Mouse (Mus musculus): ENCODE data around the gene Uxs1. TPM values are rescaled to one million over a fixed set of nuclear protein-coding genes. Genes with fewer than 3 reads are reported as not detected.

The Uxs1 gene
- polyA plus RNA-seq, 1 experiment from 2014 or later = 18.0 TPM

- ATAC-seq = no peak
- Histone ChIP-seq H3K27ac (ENCODE audit: low read depth, low read length) (no peak overlapping the region), H3K9ac (ENCODE audit: low read depth, low read length) (no peak overlapping the region), H3K9me3 (ENCODE audit: control insufficient read depth, low read length) (no peaks in the 10 kb centered on the region), H3K27me3 (replicated peaks; ENCODE audit: control insufficient read depth, insufficient read depth, low read length) (no peaks in the 10 kb centered on the region), H3K4me1 (ENCODE audit: control insufficient read depth, insufficient read depth, low read depth, low read length) (no peaks in the 10 kb centered on the region), H3K4me3 (ENCODE audit: low read length) (no peak overlapping the region), H3K36me3 (ENCODE audit: control insufficient read depth, insufficient read depth, low read length) (no peaks in the 10 kb centered on the region), H3K4me2 (ENCODE audit: low read length) (no peak overlapping the region)
- 90% methylated on average over 1 of the region's 1 CpGs for WGBS
Measured at GRCm38 (mm10) chr1:43837236-43837635, 9.6 kb upstream of the Uxs1 start.

GRCm38 (mm10) chr1:43830096-43830495, 2.5 kb upstream of the Uxs1 start:
- Histone ChIP-seq H3K27me3 (replicated peaks; ENCODE audit: control insufficient read depth, insufficient read depth, low read length) (no peaks in the 10 kb centered on the region), H3K36me3 (ENCODE audit: control insufficient read depth, insufficient read depth, low read length) (no peaks in the 10 kb centered on the region), H3K4me1 (ENCODE audit: control insufficient read depth, insufficient read depth, low read depth, low read length) (peaks cover 13% of the 10 kb centered on the region), H3K9ac (ENCODE audit: low read depth, low read length) (no peak overlapping the region), H3K27ac (ENCODE audit: low read depth, low read length) (no peak overlapping the region), H3K4me2 (ENCODE audit: low read length) (no peak overlapping the region), H3K4me3 (ENCODE audit: low read length) (no peak overlapping the region), H3K9me3 (ENCODE audit: control insufficient read depth, low read length) (no peaks in the 10 kb centered on the region)
- ATAC-seq = no peak
- 66% methylated on average over 1 of the region's 1 CpGs for WGBS

GRCm38 (mm10) chr1:43827002-43827762, 418 bp downstream of the Uxs1 start:
- peaks cover 16% of the 10 kb centered on the region for H3K4me1 ChIP-seq (ENCODE audit: control insufficient read depth, insufficient read depth, low read depth, low read length)
- no peaks in the 10 kb centered on the region for H3K36me3 ChIP-seq (ENCODE audit: control insufficient read depth, insufficient read depth, low read length)
- H3K9me3 ChIP-seq (ENCODE audit: control insufficient read depth, low read length) = no peaks in the 10 kb centered on the region
- H3K27ac ChIP-seq (ENCODE audit: low read depth, low read length) = peak overlapping the region; percentile 94
- no peaks in the 10 kb centered on the region for H3K27me3 ChIP-seq (replicated peaks; ENCODE audit: control insufficient read depth, insufficient read depth, low read length)
- peak; percentile 87 for ATAC-seq
- under 1% methylated on average over 67 of the region's 68 CpGs for WGBS
- peak overlapping the region; percentile 95 for H3K9ac ChIP-seq (ENCODE audit: low read depth, low read length)
- H3K4me3 ChIP-seq (ENCODE audit: low read length) = peak overlapping the region; percentile 94
- peak overlapping the region; percentile 67 for H3K4me2 ChIP-seq (ENCODE audit: low read length)

GRCm38 (mm10) chr1:43826628-43827001, 985 bp downstream of the Uxs1 start:
- peak overlapping the region; percentile 94 for H3K4me3 ChIP-seq (ENCODE audit: low read length)
- peak overlapping the region; percentile 94; the same call in 1 of the 2 replicates for H3K27ac ChIP-seq (ENCODE audit: low read depth, low read length)
- no peaks in the 10 kb centered on the region for H3K9me3 ChIP-seq (ENCODE audit: control insufficient read depth, low read length)
- WGBS = 0% methylated on average over 3 of the region's 3 CpGs
- peak overlapping the region; percentile 67 for H3K4me2 ChIP-seq (ENCODE audit: low read length)
- H3K36me3 ChIP-seq (ENCODE audit: control insufficient read depth, insufficient read depth, low read length) = no peaks in the 10 kb centered on the region
- peaks cover 16% of the 10 kb centered on the region for H3K4me1 ChIP-seq (ENCODE audit: control insufficient read depth, insufficient read depth, low read depth, low read length)
- ATAC-seq = no peak
- H3K27me3 ChIP-seq (replicated peaks; ENCODE audit: control insufficient read depth, insufficient read depth, low read length) = no peaks in the 10 kb centered on the region
- H3K9ac ChIP-seq (ENCODE audit: low read depth, low read length) = peak overlapping the region; percentile 95

- Histone ChIP-seq H3K36me3 (ENCODE audit: control insufficient read depth, insufficient read depth, low read length) (no peaks in the 10 kb centered on the region), H3K4me1 (ENCODE audit: control insufficient read depth, insufficient read depth, low read depth, low read length) (peaks cover 14% of the 10 kb centered on the region), H3K27me3 (replicated peaks; ENCODE audit: control insufficient read depth, insufficient read depth, low read length) (no peaks in the 10 kb centered on the region), H3K9ac (ENCODE audit: low read depth, low read length) (no peak overlapping the region), H3K9me3 (ENCODE audit: control insufficient read depth, low read length) (no peaks in the 10 kb centered on the region), H3K4me2 (ENCODE audit: low read length) (no peak overlapping the region), H3K4me3 (ENCODE audit: low read length) (no peak overlapping the region), H3K27ac (ENCODE audit: low read depth, low read length) (no peak overlapping the region)
- ATAC-seq = no peak
- 43% methylated on average over 1 of the region's 1 CpGs for WGBS
Measured at GRCm38 (mm10) chr1:43823406-43823805, 4.2 kb downstream of the Uxs1 start.

GRCm38 (mm10) chr1:43822586-43822985, 5.0 kb downstream of the Uxs1 start:
- Histone ChIP-seq H3K27ac (ENCODE audit: low read depth, low read length) (no peak overlapping the region), H3K36me3 (ENCODE audit: control insufficient read depth, insufficient read depth, low read length) (no peaks in the 10 kb centered on the region), H3K27me3 (replicated peaks; ENCODE audit: control insufficient read depth, insufficient read depth, low read length) (no peaks in the 10 kb centered on the region), H3K4me1 (ENCODE audit: control insufficient read depth, insufficient read depth, low read depth, low read length) (peaks cover 13% of the 10 kb centered on the region), H3K4me3 (ENCODE audit: low read length) (no peak overlapping the region), H3K9ac (ENCODE audit: low read depth, low read length) (no peak overlapping the region), H3K4me2 (ENCODE audit: low read length) (no peak overlapping the region), H3K9me3 (ENCODE audit: control insufficient read depth, low read length) (no peaks in the 10 kb centered on the region)
- ATAC-seq = no peak
- 74% methylated on average over 5 of the region's 5 CpGs for WGBS

GRCm38 (mm10) chr1:43821804-43822203, 5.8 kb downstream of the Uxs1 start:
- no peaks in the 10 kb centered on the region for H3K27me3 ChIP-seq (replicated peaks; ENCODE audit: control insufficient read depth, insufficient read depth, low read length)
- H3K4me1 ChIP-seq (ENCODE audit: control insufficient read depth, insufficient read depth, low read depth, low read length) = peaks cover 13% of the 10 kb centered on the region
- no peak overlapping the region for H3K4me2 ChIP-seq (ENCODE audit: low read length)
- no peak overlapping the region for H3K4me3 ChIP-seq (ENCODE audit: low read length)
- no peaks in the 10 kb centered on the region for H3K36me3 ChIP-seq (ENCODE audit: control insufficient read depth, insufficient read depth, low read length)
- WGBS = 95% methylated on average over 1 of the region's 1 CpGs
- H3K27ac ChIP-seq (ENCODE audit: low read depth, low read length) = no peak overlapping the region
- ATAC-seq = no peak
- no peaks in the 10 kb centered on the region for H3K9me3 ChIP-seq (ENCODE audit: control insufficient read depth, low read length)
- H3K9ac ChIP-seq (ENCODE audit: low read depth, low read length) = no peak overlapping the region

- H3K9me3 ChIP-seq (ENCODE audit: control insufficient read depth, low read length) = no peaks in the 10 kb centered on the region
- no peak overlapping the region for H3K4me3 ChIP-seq (ENCODE audit: low read length)
- H3K36me3 ChIP-seq (ENCODE audit: control insufficient read depth, insufficient read depth, low read length) = no peaks in the 10 kb centered on the region
- WGBS = 55% methylated on average over 1 of the region's 1 CpGs
- ATAC-seq = no peak
- peaks cover 8% of the 10 kb centered on the region for H3K4me1 ChIP-seq (ENCODE audit: control insufficient read depth, insufficient read depth, low read depth, low read length)
- H3K4me2 ChIP-seq (ENCODE audit: low read length) = no peak overlapping the region
- no peaks in the 10 kb centered on the region for H3K27me3 ChIP-seq (replicated peaks; ENCODE audit: control insufficient read depth, insufficient read depth, low read length)
- H3K9ac ChIP-seq (ENCODE audit: low read depth, low read length) = no peak overlapping the region
- no peak overlapping the region for H3K27ac ChIP-seq (ENCODE audit: low read depth, low read length)
Measured at GRCm38 (mm10) chr1:43820571-43820970, 7.0 kb downstream of the Uxs1 start.

- Histone ChIP-seq H3K27ac (ENCODE audit: low read depth, low read length) (no peak overlapping the region), H3K4me2 (ENCODE audit: low read length) (no peak overlapping the region), H3K9me3 (ENCODE audit: control insufficient read depth, low read length) (no peaks in the 10 kb centered on the region), H3K36me3 (ENCODE audit: control insufficient read depth, insufficient read depth, low read length) (no peaks in the 10 kb centered on the region), H3K27me3 (replicated peaks; ENCODE audit: control insufficient read depth, insufficient read depth, low read length) (no peaks in the 10 kb centered on the region), H3K9ac (ENCODE audit: low read depth, low read length) (no peak overlapping the region), H3K4me1 (ENCODE audit: control insufficient read depth, insufficient read depth, low read depth, low read length) (no peaks in the 10 kb centered on the region), H3K4me3 (ENCODE audit: low read length) (no peak overlapping the region)
- 87% methylated on average over 2 of the region's 2 CpGs for WGBS
- ATAC-seq = no peak
Measured at GRCm38 (mm10) chr1:43819091-43819490, 8.5 kb downstream of the Uxs1 start.

Data from hindbrain, embryonic 16.5 days (tissue).